Mouse (Mus musculus): ENCODE measurements at regions not wholly inside any gene's neighbourhood (a gene's known extent, or its start where the extent isn't known, plus 50 kb on each side); places are given as distances from the start of the nearest gene placed in this dataset.

GRCm38 (mm10) chr8:77850523-77850922 is 126.3 kb upstream of the Ednra start:
- peak in 1 of 2 experiments; percentile 4 for DNase-seq

GRCm38 (mm10) chr8:77870264-77870663 is 146.0 kb upstream of the Ednra start:
- DNase-seq = no peak

- DNase-seq = no peak
Measured at GRCm38 (mm10) chr8:77872771-77873170, 148.5 kb upstream of the Ednra start.

GRCm38 (mm10) chr8:77919776-77920175 is 195.5 kb upstream of the Ednra start:
- no peak for DNase-seq

GRCm38 (mm10) chr8:77921868-77922267 is 197.6 kb upstream of the Ednra start:
- DNase-seq = no peak

GRCm38 (mm10) chr8:77947702-77948101 is 223.4 kb upstream of the Ednra start:
- no peak for DNase-seq

GRCm38 (mm10) chr8:77949640-77950039 is 225.4 kb upstream of the Ednra start:
- no peak for DNase-seq

GRCm38 (mm10) chr8:77958814-77959372 is 234.6 kb upstream of the Ednra start:
- DNase-seq = no peak

GRCm38 (mm10) chr8:77963102-77963698 is 238.9 kb upstream of the Ednra start:
- DNase-seq = peak; percentile 78 to 79

GRCm38 (mm10) chr8:77970378-77970777 is 242.7 kb upstream of the Ttc29 start:
- DNase-seq = no peak

GRCm38 (mm10) chr8:77973714-77974113 is 239.4 kb upstream of the Ttc29 start:
- DNase-seq = no peak

- no peak for DNase-seq
Measured at GRCm38 (mm10) chr8:77979106-77979505, 234.0 kb upstream of the Ttc29 start.

- DNase-seq = no peak
Measured at GRCm38 (mm10) chr8:77980701-77981100, 232.4 kb upstream of the Ttc29 start.

GRCm38 (mm10) chr8:77982031-77982430 is 231.1 kb upstream of the Ttc29 start:
- DNase-seq = no peak

- no peak for DNase-seq
Measured at GRCm38 (mm10) chr8:77983476-77983875, 229.6 kb upstream of the Ttc29 start.

GRCm38 (mm10) chr8:77987237-77987636 is 225.9 kb upstream of the Ttc29 start:
- DNase-seq = no peak

GRCm38 (mm10) chr8:77988291-77989056 is 224.6 kb upstream of the Ttc29 start:
- DNase-seq = peak; percentile 70 to 77

- no peak for DNase-seq
Measured at GRCm38 (mm10) chr8:77991050-77991449, 222.0 kb upstream of the Ttc29 start.

- no peak for DNase-seq
Measured at GRCm38 (mm10) chr8:78000303-78000702, 212.8 kb upstream of the Ttc29 start.

GRCm38 (mm10) chr8:78001656-78002055 is 211.4 kb upstream of the Ttc29 start:
- no peak for DNase-seq

GRCm38 (mm10) chr8:78002071-78002470 is 211.0 kb upstream of the Ttc29 start:
- DNase-seq = no peak

- DNase-seq = peak; percentile 61 to 80
Measured at GRCm38 (mm10) chr8:78003888-78004543, 209.1 kb upstream of the Ttc29 start.

- no peak for DNase-seq
Measured at GRCm38 (mm10) chr8:78004891-78005290, 208.2 kb upstream of the Ttc29 start.
